Mouse (Mus musculus): ENCODE data around the gene Colgalt2.
A peak's percentile ranks its signal among the peaks of the same experiment; 100 is the strongest.

The Colgalt2 gene

DNA sequence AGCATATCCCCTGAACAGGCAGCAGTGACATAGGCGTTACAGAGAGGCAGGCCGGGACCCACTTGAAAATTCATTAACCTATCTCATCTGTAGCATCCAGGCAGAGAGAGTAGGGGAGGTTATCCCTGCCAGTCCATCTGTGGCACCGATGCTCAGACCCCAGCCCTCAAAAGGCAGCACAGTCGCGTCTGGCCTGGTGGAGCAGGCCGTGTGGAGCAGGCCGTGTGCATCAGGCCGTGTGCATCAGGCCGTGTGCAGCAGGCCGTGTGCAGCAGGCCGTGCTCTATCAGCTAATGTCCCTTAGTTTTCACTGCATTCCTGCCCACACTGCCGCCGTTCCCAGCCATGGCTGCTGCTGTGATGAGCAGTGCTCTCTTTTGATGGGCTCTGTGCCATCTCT is 137.6 kb downstream of the Colgalt2 start:
- no peak for DNase-seq (ENCODE audit: low spot score)

DNA sequence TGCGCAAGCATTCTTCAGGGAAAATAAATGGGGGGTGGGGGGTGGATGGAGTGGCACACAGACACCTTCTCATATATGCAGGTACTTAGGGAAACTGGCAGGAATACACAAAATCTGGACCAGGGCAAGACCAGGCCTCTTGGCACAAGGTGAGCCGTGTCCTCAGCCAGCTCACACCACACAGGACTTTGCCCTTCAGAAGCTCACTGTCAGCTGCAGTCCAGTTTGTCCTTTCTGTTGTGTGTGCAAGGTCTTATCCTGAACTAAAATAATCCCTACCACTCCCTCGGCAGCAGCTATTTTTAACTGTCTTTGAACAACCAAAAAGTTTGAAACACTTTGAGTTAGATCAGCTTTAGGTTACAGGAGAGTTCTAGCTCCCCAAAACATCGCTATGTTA is 139.2 kb downstream of the Colgalt2 start:
- no peak for DNase-seq (ENCODE audit: low spot score)

DNA sequence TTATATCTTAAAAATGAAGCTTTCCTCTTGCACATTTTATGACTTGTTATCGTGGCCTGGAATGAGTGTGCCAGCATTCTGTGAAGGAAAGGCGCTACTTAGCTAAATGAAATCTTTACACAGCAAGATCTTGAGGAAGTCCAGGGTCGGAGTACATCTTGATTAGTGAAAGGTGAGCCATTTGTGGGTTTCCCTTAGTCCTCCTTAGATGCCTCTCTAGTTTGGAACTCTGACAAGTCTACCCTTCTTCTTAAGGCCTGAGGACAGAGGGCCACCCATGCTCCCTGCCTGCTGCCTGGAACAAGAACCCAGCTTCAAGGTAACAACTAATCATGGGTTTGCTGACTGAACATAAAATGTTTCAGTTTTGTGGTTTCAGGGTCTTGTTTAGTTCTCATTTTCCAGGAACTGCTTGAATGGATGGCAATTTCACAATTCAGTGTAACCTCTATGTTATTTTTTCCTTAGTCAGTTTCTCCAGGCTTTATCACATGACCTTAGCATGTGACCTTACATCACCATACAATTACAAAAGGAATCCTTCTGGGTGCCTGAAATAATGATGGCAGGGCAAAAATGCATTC is 140.8 kb downstream of the Colgalt2 start:
- DNase-seq (ENCODE audit: low spot score): no peak

DNA sequence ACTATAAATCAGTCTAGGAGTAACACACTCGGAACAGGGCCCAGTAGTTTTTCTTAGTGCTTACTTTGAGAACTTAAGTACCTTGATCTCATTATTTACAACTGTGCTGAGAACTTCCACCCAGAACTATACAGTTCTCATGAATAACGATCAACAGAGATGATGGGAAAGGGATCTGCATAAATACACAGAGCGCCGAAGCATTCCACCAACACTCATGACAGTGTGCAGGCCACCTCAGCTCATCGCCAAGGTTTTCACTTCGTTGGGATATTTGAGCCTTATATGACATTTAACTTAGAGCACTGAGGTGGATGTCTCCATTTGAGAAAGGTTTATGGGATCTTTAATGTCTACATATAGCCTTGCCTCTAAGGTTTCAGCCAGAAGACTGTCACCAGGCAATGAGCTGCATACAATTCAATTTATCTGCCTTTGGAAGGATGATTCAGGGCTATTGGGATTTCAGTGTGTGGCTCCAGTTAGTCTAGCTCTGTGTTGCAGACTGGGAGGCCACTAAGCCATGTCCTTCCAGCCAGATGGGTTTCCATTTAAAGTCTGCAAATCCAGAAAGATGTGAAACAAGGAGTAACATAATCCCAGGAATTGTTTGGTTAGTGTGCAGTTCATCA is 143.2 kb downstream of the Colgalt2 start:
- DNase-seq (ENCODE audit: low spot score): no peak

DNA sequence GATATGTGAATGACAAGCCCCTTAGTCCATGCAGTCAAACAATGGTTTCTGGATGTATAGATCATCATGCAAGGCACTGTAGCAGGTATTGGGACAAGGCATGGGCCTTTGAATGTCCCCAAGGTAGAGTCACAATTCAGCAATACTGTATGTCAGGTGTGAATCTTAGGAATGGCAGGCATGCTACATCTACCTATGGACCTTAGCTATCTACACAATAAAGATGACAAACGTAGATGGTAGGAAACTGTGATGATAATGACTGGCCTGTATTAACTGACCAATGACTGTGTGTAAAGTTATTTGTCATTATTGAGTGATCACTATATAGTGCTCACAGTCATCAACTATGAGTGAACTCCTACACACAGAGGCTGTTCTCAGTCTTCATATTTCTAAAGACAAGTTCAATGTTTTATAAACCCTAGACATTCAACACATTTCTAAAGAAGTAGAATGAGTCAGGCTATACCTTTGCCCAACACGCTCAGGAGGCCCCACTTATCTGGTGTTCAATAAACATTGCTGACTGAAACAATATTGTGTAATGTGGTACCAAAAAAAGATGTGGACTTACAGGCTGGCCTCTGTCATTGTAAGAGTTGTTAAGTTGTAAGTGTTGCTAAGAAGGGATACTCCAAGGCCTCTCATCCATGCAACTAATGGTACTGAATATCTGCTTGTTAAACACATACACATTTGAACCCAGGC is 144.0 kb downstream of the Colgalt2 start:
- DNase-seq (ENCODE audit: low spot score): no peak

DNA sequence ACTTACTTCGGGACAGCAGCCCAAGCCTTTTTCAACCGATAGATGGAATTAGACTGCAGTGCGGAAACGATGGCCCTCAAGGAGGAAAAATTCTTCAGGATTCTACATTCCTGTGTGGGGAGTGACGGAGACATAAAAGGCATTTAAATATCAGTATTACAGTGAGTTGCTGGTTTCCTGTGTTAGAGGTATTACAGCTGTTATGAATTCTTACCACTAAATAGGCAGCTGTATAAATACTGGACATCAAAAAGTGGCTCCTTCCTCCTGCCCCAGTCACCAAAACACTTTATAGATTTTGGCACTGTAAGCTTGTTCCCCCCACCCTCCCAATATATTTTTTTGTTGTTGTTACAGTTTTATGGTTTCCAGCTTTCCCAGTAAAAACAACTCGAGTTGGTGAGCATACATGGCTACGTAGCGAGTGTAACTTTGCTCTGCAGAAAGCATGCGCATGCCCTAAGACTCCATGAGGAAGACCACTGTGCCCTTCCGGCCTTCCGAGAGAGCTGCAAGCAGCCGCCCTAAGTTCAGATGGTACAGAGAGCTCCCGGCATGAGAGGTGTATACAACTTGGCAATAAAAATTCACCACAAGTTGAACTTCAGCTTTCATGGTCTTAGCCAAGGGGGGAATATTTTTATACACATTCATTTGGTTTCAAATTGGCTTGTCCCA is 149.6 kb downstream of the Colgalt2 start:
- DNase-seq (ENCODE audit: low spot score): no peak

DNA sequence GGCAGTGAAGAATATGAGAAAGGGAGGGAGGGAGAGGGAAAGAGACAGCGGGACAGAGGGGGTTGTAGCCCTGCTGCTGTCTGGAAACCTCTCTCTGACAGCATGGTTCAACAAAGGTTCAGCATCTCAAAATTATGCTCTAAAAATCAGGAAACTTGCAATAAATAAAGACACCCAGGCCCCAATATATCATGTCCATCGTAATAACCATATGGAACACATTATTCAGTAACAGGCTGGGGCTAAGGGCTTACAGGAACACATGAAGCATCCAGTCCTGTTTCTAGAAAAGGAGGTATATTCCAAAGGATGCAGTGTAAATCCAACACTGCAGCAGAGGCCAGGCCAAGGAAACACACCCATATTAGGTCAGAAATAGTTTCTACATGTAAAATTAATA is 150.9 kb downstream of the Colgalt2 start:
- no peak for DNase-seq (ENCODE audit: low spot score)

DNA sequence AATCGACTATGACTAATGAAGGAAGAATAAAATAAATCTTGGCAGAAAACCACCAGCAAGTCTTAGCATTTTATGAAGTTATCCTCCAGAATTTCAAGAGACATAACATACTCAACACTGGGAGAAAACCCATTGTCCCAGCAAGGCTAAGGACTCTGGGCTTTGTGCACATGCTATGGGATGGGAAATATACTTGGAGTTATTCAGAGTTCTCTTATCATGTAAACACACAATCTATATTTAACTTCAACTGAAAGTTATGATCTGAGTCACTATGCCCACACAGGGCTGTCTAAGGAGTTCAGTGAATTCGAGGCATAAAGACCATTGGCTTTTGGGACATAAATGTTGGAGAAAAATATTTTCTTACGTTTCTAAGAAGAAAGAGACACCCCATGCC is 151.3 kb downstream of the Colgalt2 start:
- no peak for DNase-seq (ENCODE audit: low spot score)

DNA sequence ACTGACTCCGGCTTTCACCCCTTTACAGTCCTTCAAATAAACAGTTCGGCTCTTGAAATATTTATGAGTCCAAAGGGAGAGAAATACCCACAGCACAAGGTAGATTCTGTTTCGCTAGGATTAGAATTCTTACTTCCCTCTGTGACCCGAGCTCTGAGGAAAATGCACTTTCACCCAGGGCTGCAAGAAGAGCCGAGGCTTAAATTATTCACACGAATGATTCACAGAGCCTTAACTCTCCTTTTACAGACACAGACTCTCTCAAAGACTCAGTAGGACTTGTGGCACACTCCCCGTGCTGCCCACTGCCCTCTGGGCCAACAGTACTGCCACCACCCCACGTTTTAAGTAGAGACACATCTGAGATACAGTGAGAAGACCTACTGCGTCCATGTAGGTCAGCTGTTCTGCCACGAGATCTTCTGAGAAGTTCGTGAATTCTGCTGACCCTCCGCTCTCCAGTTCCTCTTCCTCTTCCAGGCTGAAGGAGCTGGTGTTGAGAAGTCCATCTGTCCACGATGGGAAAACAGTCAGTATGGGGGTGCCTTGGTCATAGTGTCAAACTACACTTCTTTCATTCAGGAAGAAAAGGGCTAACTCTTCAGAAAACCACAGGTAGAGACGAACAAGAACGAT is 154.4 kb downstream of the Colgalt2 start:
- DNase-seq (ENCODE audit: low spot score): no peak

DNA sequence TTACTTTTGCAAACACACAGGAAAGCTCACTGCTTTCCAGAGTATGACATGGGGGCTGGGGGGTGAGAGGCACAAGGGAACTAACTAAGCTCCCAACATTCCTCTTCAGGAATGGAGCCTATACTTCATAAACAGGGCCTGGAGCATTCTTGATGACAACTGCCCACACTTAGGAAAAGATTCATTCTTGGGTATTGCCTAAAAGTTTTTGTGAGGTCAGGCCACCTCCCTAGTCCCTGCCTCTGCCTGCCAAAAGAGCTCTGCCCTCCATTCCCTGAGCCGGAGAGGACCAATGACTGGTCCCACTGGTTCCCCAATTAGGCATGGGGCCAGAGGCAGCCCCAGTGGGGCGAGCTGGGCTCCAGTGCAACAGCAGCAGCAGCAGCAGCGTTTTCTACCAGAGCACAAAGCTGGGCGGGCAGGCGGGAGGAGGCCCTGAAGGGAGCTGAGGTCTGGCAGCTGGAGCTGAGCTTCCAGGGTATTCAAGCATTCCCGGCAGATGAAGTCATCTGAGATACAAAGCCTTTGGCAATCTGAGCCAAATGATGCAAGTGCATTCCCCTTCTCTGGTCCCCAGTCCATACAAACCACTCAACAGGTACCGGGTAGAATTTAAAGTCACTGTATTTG is 156.4 kb downstream of the Colgalt2 start:
- peak; percentile 68 for DNase-seq (ENCODE audit: low spot score)

DNA sequence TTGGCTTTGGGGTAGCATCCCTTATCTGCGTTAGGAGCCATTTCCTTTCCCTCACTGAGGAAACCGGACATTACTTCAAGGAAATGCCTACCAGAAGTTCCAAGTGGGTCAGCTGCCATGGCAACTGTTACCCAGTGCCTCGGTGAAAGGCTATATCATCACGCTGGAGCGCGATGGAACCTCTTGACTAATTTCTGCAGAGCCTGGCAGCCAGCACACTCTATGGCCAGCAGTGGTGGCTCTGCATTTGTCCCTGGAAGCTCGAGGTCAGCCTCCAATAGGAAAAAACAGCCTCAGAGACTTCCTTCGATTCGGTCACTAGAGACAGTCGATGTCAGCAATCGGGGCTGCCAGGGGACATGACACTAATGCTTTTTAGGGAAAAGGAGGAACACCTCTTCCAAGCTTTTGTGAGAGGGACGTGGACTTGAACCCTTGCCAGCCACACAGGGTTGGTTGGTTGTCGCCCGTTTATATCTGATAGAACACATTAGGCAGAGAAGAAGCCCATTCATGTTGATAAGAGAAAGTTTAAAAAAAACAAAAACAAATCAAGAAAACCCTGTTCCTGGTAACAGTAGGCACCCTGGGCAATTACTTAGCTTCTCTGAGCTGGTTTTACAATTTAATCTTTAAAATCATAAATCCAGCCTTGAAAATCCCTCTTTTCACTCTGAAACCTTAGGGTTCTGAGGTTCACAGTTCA is 157.1 kb downstream of the Colgalt2 start:
- no peak for DNase-seq (ENCODE audit: low spot score)
